Mouse (Mus musculus): Measurements from ENCODE around the gene Ecel1.

Ecel1 gene

GRCm38 (mm10) chr1:87170458-87170857, 14.1 kb upstream of the Ecel1 start:
- DNase-seq (ENCODE audit: low spot score in 2 of 2): no peak

- no peak for DNase-seq (ENCODE audit: low spot score in 2 of 2)
Measured at GRCm38 (mm10) chr1:87164796-87165184, 8.5 kb upstream of the Ecel1 start.

- no peak for DNase-seq (ENCODE audit: low spot score in 2 of 2)
Measured at GRCm38 (mm10) chr1:87164164-87164795, 8.0 kb upstream of the Ecel1 start.

GRCm38 (mm10) chr1:87159396-87159795, 3.1 kb upstream of the Ecel1 start:
- no peak for DNase-seq (ENCODE audit: low spot score in 2 of 2)

- DNase-seq (ENCODE audit: low spot score in 2 of 2): peak in 1 of 2 experiments; percentile 31
Measured at GRCm38 (mm10) chr1:87155531-87156198, 656 bp downstream of the Ecel1 start.

GRCm38 (mm10) chr1:87154501-87155120, 1.7 kb downstream of the Ecel1 start:
- no peak for DNase-seq (ENCODE audit: low spot score in 2 of 2)

- DNase-seq (ENCODE audit: low spot score in 2 of 2): no peak
Measured at GRCm38 (mm10) chr1:87153776-87154500, 2.4 kb downstream of the Ecel1 start.

GRCm38 (mm10) chr1:87151286-87151685, 5.0 kb downstream of the Ecel1 start:
- no peak for DNase-seq (ENCODE audit: low spot score in 2 of 2)

- DNase-seq (ENCODE audit: low spot score in 2 of 2): no peak
Measured at GRCm38 (mm10) chr1:87149422-87149821, 6.9 kb downstream of the Ecel1 start.

- DNase-seq (ENCODE audit: low spot score in 2 of 2): no peak
Measured at GRCm38 (mm10) chr1:87143141-87143540, 13.2 kb downstream of the Ecel1 start.

GRCm38 (mm10) chr1:87142456-87142855, 13.9 kb downstream of the Ecel1 start:
- DNase-seq (ENCODE audit: low spot score in 2 of 2): no peak

GRCm38 (mm10) chr1:87141550-87141949, 14.8 kb downstream of the Ecel1 start:
- no peak for DNase-seq (ENCODE audit: low spot score in 2 of 2)

GRCm38 (mm10) chr1:87131803-87132202, 24.5 kb downstream of the Ecel1 start:
- DNase-seq (ENCODE audit: low spot score in 2 of 2): no peak

GRCm38 (mm10) chr1:87127206-87128030, 28.9 kb downstream of the Ecel1 start:
- DNase-seq (ENCODE audit: low spot score in 2 of 2): peak; percentile 48 to 57

GRCm38 (mm10) chr1:87124673-87125072, 31.6 kb downstream of the Ecel1 start, which contains the start of gene Akp3:
Gene Akp3 (plus strand): TSS chr1:87124973.
- no peak for DNase-seq (ENCODE audit: low spot score in 2 of 2)

- no peak for DNase-seq (ENCODE audit: low spot score in 2 of 2)
Measured at GRCm38 (mm10) chr1:87114784-87115183, 41.5 kb downstream of the Ecel1 start.

GRCm38 (mm10) chr1:87111719-87112354, 44.5 kb downstream of the Ecel1 start:
- no peak for DNase-seq (ENCODE audit: low spot score in 2 of 2)

- no peak for DNase-seq (ENCODE audit: low spot score in 2 of 2)
Measured at GRCm38 (mm10) chr1:87108564-87108963, 47.8 kb downstream of the Ecel1 start.

GRCm38 (mm10) chr1:87106536-87106935, 49.8 kb downstream of the Ecel1 start:
- DNase-seq (ENCODE audit: low spot score in 2 of 2): no peak

- no peak for DNase-seq (ENCODE audit: low spot score in 2 of 2)
Measured at GRCm38 (mm10) chr1:87103936-87104335, 52.4 kb downstream of the Ecel1 start.

- no peak for DNase-seq (ENCODE audit: low spot score in 2 of 2)
Measured at GRCm38 (mm10) chr1:87102114-87102513, 54.2 kb downstream of the Ecel1 start.

Data from frontal cortex, postnatal 36 days (tissue).